Mouse (Mus musculus) lung, adult 2 months (tissue): ENCODE measurements around the gene Ak7.

Experiments used
- CTCF ChIP-seq: fragments of 200-500 bp; IDR thresholded peaks from 2 replicates; pipeline ENCODE4 v1.5.1; 2011; ENCODE audit warnings: mild to moderate bottlenecking, low read length, control low read depth; ENCODE audit not compliant: insufficient read depth
- POLR2A ChIP-seq: fragments of 200-500 bp; IDR thresholded peaks from 2 replicates; pipeline ENCODE4 v1.6.1; 2011; ENCODE audit warnings: low read depth, mild to moderate bottlenecking, control low read depth, low read length, borderline replicate concordance; ENCODE audit errors: extremely low read depth

DNA sequence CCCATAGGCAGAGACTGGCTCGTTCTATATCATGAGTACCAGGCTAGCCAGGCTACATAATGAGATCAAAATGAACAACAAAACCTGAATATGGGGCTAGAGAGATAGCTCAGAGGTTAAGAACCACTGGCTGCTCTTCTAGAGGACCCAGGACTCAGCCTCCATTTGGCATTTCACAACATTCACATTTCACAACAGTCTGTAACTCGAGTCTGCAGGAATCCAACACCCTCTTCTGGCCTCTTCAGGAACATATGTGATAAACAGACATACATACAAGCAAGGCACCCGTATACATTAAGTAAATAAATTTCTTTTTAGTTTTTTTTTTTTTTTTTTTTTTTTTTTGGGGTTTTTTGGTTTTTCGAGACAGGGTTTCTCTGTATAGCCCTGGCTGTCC is 17.2 kb upstream of the Ak7 start:
- no peak for TF ChIP-seq POLR2A
- TF ChIP-seq CTCF = no peak
